ENCODE assay signal across 9 mouse cellular contexts in genomic region chr11:58995061-58995806, GRCm38 (mm10). TPM values are rescaled to one million over a fixed set of nuclear protein-coding genes. Genes with fewer than 3 reads are reported as not detected.
DNase-seq lines count a peak whose midpoint lies in the region; ATAC-seq lines count a peak whose summit lies in the region.
"Had no signal": no experiment of that assay in that cellular context is flagged by ENCODE, and none has a peak within 500 bp of the region (broad histone marks: within the 10 kb centered on the region; RNA-seq: fewer than 3 reads in every experiment).

No protein-coding gene starts in this region.

- ATAC-seq in megakaryocyte, adult 5-6 weeks (ENCODE audit: poor library complexity, severe bottlenecking), result no peak
- no peak for ATAC-seq in liver, embryonic 12.5 days
- no peak for ATAC-seq in stomach, embryonic 16.5 days (ENCODE audit: insufficient read depth, low FRiP score)

- WGBS in heart, embryonic 10.5 days, result 82% methylated on average over 9 of the region's 9 CpGs
- 57% methylated on average over 9 of the region's 9 CpGs for WGBS in liver, embryonic 12.5 days (ENCODE audit: insufficient replicate concordance)
- WGBS in stomach, embryonic 16.5 days, result 78% methylated on average over 9 of the region's 9 CpGs

- no peak overlapping the region for H3K4me3 ChIP-seq in heart, embryonic 10.5 days
- H3K4me3 ChIP-seq in megakaryocyte, embryonic 14.5 days (replicated peaks), result peak overlapping the region; percentile 86
- H3K4me3 ChIP-seq in liver, embryonic 12.5 days, result no peak overlapping the region; the same call in 1 of the 2 replicates
- no peak overlapping the region for H3K4me3 ChIP-seq in stomach, embryonic 16.5 days (replicated peaks; ENCODE audit: low read length)

- H3K4me1 ChIP-seq in heart, embryonic 10.5 days, result peaks cover 98% of the 10 kb centered on the region
- peaks cover 87% of the 10 kb centered on the region for H3K4me1 ChIP-seq in megakaryocyte, embryonic 14.5 days
- peaks cover 50% of the 10 kb centered on the region for H3K4me1 ChIP-seq in liver, embryonic 12.5 days
- H3K4me1 ChIP-seq in stomach, embryonic 16.5 days (ENCODE audit: control insufficient read depth, insufficient read depth, low read length), result peaks cover 16% of the 10 kb centered on the region; the same call in 1 of the 2 replicates

- peak overlapping the region; percentile 49; the same call in 1 of the 2 replicates for H3K27ac ChIP-seq in heart, embryonic 10.5 days
- no peak overlapping the region for H3K27ac ChIP-seq in liver, embryonic 12.5 days
- no peak overlapping the region for H3K27ac ChIP-seq in stomach, embryonic 16.5 days (ENCODE audit: low read length)
- H3K27ac ChIP-seq: kidney, postnatal 0 days had no signal

- peaks cover 28% of the 10 kb centered on the region for H3K27me3 ChIP-seq in heart, embryonic 10.5 days (ENCODE audit: insufficient read depth, poor library complexity, severe bottlenecking)
- peaks cover 8% of the 10 kb centered on the region for H3K27me3 ChIP-seq in megakaryocyte, embryonic 14.5 days (replicated peaks)
- peaks cover 59% of the 10 kb centered on the region for H3K27me3 ChIP-seq in liver, embryonic 12.5 days (replicated peaks)
- 0 out of 2 replicates have a peak, but pooled peaks cover 8% of the 10 kb centered on the region for H3K27me3 ChIP-seq in stomach, embryonic 16.5 days (ENCODE audit: control insufficient read depth, insufficient read depth, low read length)

- H3K9ac ChIP-seq in liver, embryonic 12.5 days, result no peak overlapping the region
- no peak overlapping the region for H3K9ac ChIP-seq in stomach, embryonic 16.5 days (ENCODE audit: low read length)

- no peaks in the 10 kb centered on the region for H3K9me3 ChIP-seq in heart, embryonic 10.5 days
- H3K9me3 ChIP-seq in megakaryocyte, embryonic 14.5 days, result no peaks in the 10 kb centered on the region
- H3K9me3 ChIP-seq in liver, embryonic 12.5 days (replicated peaks), result no peaks in the 10 kb centered on the region
- no peaks in the 10 kb centered on the region for H3K9me3 ChIP-seq in stomach, embryonic 16.5 days (replicated peaks; ENCODE audit: control insufficient read depth, low read length)

- peak overlapping the region; percentile 78 for H3K4me2 ChIP-seq in liver, embryonic 12.5 days
- H3K4me2 ChIP-seq in stomach, embryonic 16.5 days (ENCODE audit: low read depth, low read length), result peak overlapping the region; percentile 62; the same call in 1 of the 2 replicates

- H3K36me3 ChIP-seq in heart, embryonic 10.5 days, result peaks cover 32% of the 10 kb centered on the region
- H3K36me3 ChIP-seq in megakaryocyte, embryonic 14.5 days (replicated peaks; ENCODE audit: low read length), result peaks cover 63% of the 10 kb centered on the region
- H3K36me3 ChIP-seq in liver, embryonic 12.5 days, result peaks cover 10% of the 10 kb centered on the region
- H3K36me3 ChIP-seq in stomach, embryonic 16.5 days (ENCODE audit: control insufficient read depth, insufficient read depth, low read length), result no peaks in the 10 kb centered on the region; the same call in 1 of the 2 replicates

- no peak for DNase-seq in heart, embryonic 10.5 days (ENCODE audit: low spot score)
- no peak for DNase-seq in heart, postnatal 4 days
- DNase-seq in cerebellum, postnatal 4 days (ENCODE audit: low spot score in 2 of 2), result no peak
- DNase-seq in adrenal gland, adult 8-10 months, result no peak

RNA-seq across cellular contexts. Expression of gene Trim11, which starts 17.3 kb away (rescaled TPM):
- 24.0 and 31.4 TPM in 2 replicates for polyA plus RNA-seq in heart, embryonic 10.5 days (2016; fragmentation: Nextera tagmentation; extraction: Ambion mirVana)
- 10 to 100 TPM; 21.3 TPM for total RNA-seq in heart, postnatal 4 days (2021)
- polyA plus RNA-seq in megakaryocyte, embryonic 14.5 days (2012; ENCODE audit: insufficient read depth, low replicate concordance), result 12.8 and 20.1 TPM in 2 replicates
- total RNA-seq in megakaryocyte, adult 5-6 weeks (2015), result 22.2 and 26.7 TPM in 2 replicates
- total RNA-seq in megakaryocyte, adult 5-6 weeks (2017), result 30.0 and 33.2 TPM in 2 replicates
- polyA plus RNA-seq in liver, embryonic 12.5 days (2016; fragmentation: Nextera tagmentation; extraction: Ambion mirVana), result 11.2 and 11.5 TPM in 2 replicates
- 20.5 and 20.8 TPM in 2 replicates for polyA plus RNA-seq in stomach, embryonic 16.5 days (2015; fragmentation: Nextera tagmentation; extraction: Ambion mirVana)
- 10 to 100 TPM; 23.2 to 38.7 (median 31.3) TPM for total RNA-seq in adrenal gland, adult 8-10 months (2022)

RNA-seq across cellular contexts. Expression of gene Hist3h2a, which starts 40.7 kb away (rescaled TPM):
- polyA plus RNA-seq in heart, embryonic 10.5 days (2016; fragmentation: Nextera tagmentation; extraction: Ambion mirVana), result 15.5 and 15.9 TPM in 2 replicates
- 10 to 100 TPM; 46.8 to 50.0 TPM for total RNA-seq in heart, postnatal 4 days (2021)
- 16.9 TPM in 1 of 2 replicates, not detected in the other for polyA plus RNA-seq in megakaryocyte, embryonic 14.5 days (2012; ENCODE audit: insufficient read depth, low replicate concordance)
- 20.6 and 24.9 TPM in 2 replicates for total RNA-seq in megakaryocyte, adult 5-6 weeks (2015)
- 267 and 273 TPM in 2 replicates for total RNA-seq in megakaryocyte, adult 5-6 weeks (2017)
- polyA plus RNA-seq in liver, embryonic 12.5 days (2016; fragmentation: Nextera tagmentation; extraction: Ambion mirVana), result 14.3 and 16.9 TPM in 2 replicates
- 28.1 and 33.0 TPM in 2 replicates for polyA plus RNA-seq in stomach, embryonic 16.5 days (2015; fragmentation: Nextera tagmentation; extraction: Ambion mirVana)
- 10 to 100 TPM; 18.8 to 28.5 (median 26.2) TPM for total RNA-seq in adrenal gland, adult 8-10 months (2022)

RNA-seq across cellular contexts. Expression of gene Trim17, which starts 40.7 kb away (rescaled TPM):
- polyA plus RNA-seq in heart, embryonic 10.5 days (2016; fragmentation: Nextera tagmentation; extraction: Ambion mirVana), result 0.75 and 0.79 TPM in 2 replicates
- total RNA-seq in heart, postnatal 4 days (2021), result under 1 TPM in 1 of 2 experiments, not detected in 1; 0.10 TPM
- 11.3 and 13.8 TPM in 2 replicates for polyA plus RNA-seq in megakaryocyte, embryonic 14.5 days (2012; ENCODE audit: insufficient read depth, low replicate concordance)
- not detected in 2 replicates for total RNA-seq in megakaryocyte, adult 5-6 weeks (2015)
- total RNA-seq in megakaryocyte, adult 5-6 weeks (2017), result 0.07 TPM in 1 of 2 replicates, not detected in the other
- polyA plus RNA-seq in liver, embryonic 12.5 days (2016; fragmentation: Nextera tagmentation; extraction: Ambion mirVana), result 0.07 and 0.13 TPM in 2 replicates
- polyA plus RNA-seq in stomach, embryonic 16.5 days (2015; fragmentation: Nextera tagmentation; extraction: Ambion mirVana), result 0.17 and 0.27 TPM in 2 replicates
- total RNA-seq in adrenal gland, adult 8-10 months (2022), result under 1 TPM; 0.21 to 0.59 (median 0.46) TPM

RNA-seq across cellular contexts. Expression of gene Hist3h2ba, which starts 46.5 kb away (rescaled TPM):
- polyA plus RNA-seq in heart, embryonic 10.5 days (2016; fragmentation: Nextera tagmentation; extraction: Ambion mirVana), result 4.8 and 9.8 TPM in 2 replicates
- total RNA-seq in heart, postnatal 4 days (2021), result 10 to 100 TPM; 21.8 to 22.6 TPM
- polyA plus RNA-seq in megakaryocyte, embryonic 14.5 days (2012; ENCODE audit: insufficient read depth, low replicate concordance), result 5.3 and 6.7 TPM in 2 replicates
- 4.6 and 6.9 TPM in 2 replicates for total RNA-seq in megakaryocyte, adult 5-6 weeks (2015)
- total RNA-seq in megakaryocyte, adult 5-6 weeks (2017), result 5.4 and 10.9 TPM in 2 replicates
- polyA plus RNA-seq in liver, embryonic 12.5 days (2016; fragmentation: Nextera tagmentation; extraction: Ambion mirVana), result 5.3 and 5.7 TPM in 2 replicates
- 44.0 and 50.7 TPM in 2 replicates for polyA plus RNA-seq in stomach, embryonic 16.5 days (2015; fragmentation: Nextera tagmentation; extraction: Ambion mirVana)
- total RNA-seq in adrenal gland, adult 8-10 months (2022), result 10 to 100 TPM in 2 of 4 experiments, 1 to 10 TPM in 2; 3.3 to 12.2 (median 7.8) TPM

RNA-seq across cellular contexts. Expression of gene Rnf187, which starts 56.5 kb away (rescaled TPM):
- 169 and 213 TPM in 2 replicates for polyA plus RNA-seq in heart, embryonic 10.5 days (2016; fragmentation: Nextera tagmentation; extraction: Ambion mirVana)
- total RNA-seq in heart, postnatal 4 days (2021), result 100 to 1,000 TPM; 161 to 165 TPM
- 271 and 450 TPM in 2 replicates for polyA plus RNA-seq in megakaryocyte, embryonic 14.5 days (2012; ENCODE audit: insufficient read depth, low replicate concordance)
- 42.6 and 42.9 TPM in 2 replicates for total RNA-seq in megakaryocyte, adult 5-6 weeks (2015)
- total RNA-seq in megakaryocyte, adult 5-6 weeks (2017), result 49.7 and 61.7 TPM in 2 replicates
- polyA plus RNA-seq in liver, embryonic 12.5 days (2016; fragmentation: Nextera tagmentation; extraction: Ambion mirVana), result 200 and 207 TPM in 2 replicates
- 113 TPM in 2 replicates for polyA plus RNA-seq in stomach, embryonic 16.5 days (2015; fragmentation: Nextera tagmentation; extraction: Ambion mirVana)
- 100 to 1,000 TPM; 179 to 200 (median 190) TPM for total RNA-seq in adrenal gland, adult 8-10 months (2022)
